In genomic region chr12:98123541-98123940, GRCm38 (mm10) we compare ENCODE assay signal across 16 mouse cellular contexts.
A peak's percentile ranks its signal among the peaks of the same experiment; 100 is the strongest.
DNase-seq lines count a peak whose midpoint lies in the region; ATAC-seq and TF ChIP-seq lines count a peak whose summit lies in the region.
"Had no signal": no experiment of that assay in that cellular context is flagged by ENCODE, and none has a peak within 500 bp of the region (broad histone marks: within the 10 kb centered on the region; RNA-seq: fewer than 3 reads in every experiment).

No protein-coding gene starts in this region.

- WGBS in forebrain, embryonic 14.5 days, result 26% methylated on average over 3 of the region's 3 CpGs
- WGBS in forebrain, embryonic 10.5 days, result 83% methylated on average over 3 of the region's 3 CpGs
- WGBS in forebrain, embryonic 16.5 days, result 23% methylated on average over 3 of the region's 3 CpGs
- WGBS in intestine, embryonic 16.5 days, result 75% methylated on average over 3 of the region's 3 CpGs
- WGBS in stomach, postnatal 0 days, result 74% methylated on average over 3 of the region's 3 CpGs

- no peak overlapping the region for H3K4me3 ChIP-seq in forebrain, embryonic 14.5 days (ENCODE audit: low read depth, low read length)
- H3K4me3 ChIP-seq in forebrain, embryonic 10.5 days, result no peak overlapping the region
- no peak overlapping the region for H3K4me3 ChIP-seq in forebrain, embryonic 16.5 days (replicated peaks; ENCODE audit: low read length)
- H3K4me3 ChIP-seq in intestine, embryonic 16.5 days (ENCODE audit: low read length), result no peak overlapping the region
- no peak overlapping the region for H3K4me3 ChIP-seq in stomach, postnatal 0 days (ENCODE audit: low read depth, low read length)
- H3K4me3 ChIP-seq: embryonic facial prominence, embryonic 10.5 days; embryonic facial prominence, embryonic 12.5 days had no signal

- H3K27me3 ChIP-seq in forebrain, embryonic 14.5 days (replicated peaks; ENCODE audit: control insufficient read depth, insufficient read depth, low read length), result no peaks in the 10 kb centered on the region
- H3K27me3 ChIP-seq in forebrain, embryonic 10.5 days (ENCODE audit: poor library complexity, severe bottlenecking), result no peaks in the 10 kb centered on the region
- no peaks in the 10 kb centered on the region for H3K27me3 ChIP-seq in forebrain, embryonic 16.5 days (replicated peaks; ENCODE audit: control insufficient read depth, insufficient read depth, low read length)
- no peaks in the 10 kb centered on the region for H3K27me3 ChIP-seq in intestine, embryonic 16.5 days (replicated peaks; ENCODE audit: control insufficient read depth, insufficient read depth, low read length)
- H3K27me3 ChIP-seq in stomach, postnatal 0 days (ENCODE audit: control insufficient read depth, insufficient read depth, low read length), result no peaks in the 10 kb centered on the region
- H3K27me3 ChIP-seq: embryonic facial prominence, embryonic 12.5 days had no signal

- ATAC-seq in forebrain, embryonic 14.5 days, result peak; percentile 90
- ATAC-seq in forebrain, embryonic 16.5 days, result peak; percentile 76
- ATAC-seq in intestine, embryonic 16.5 days, result no peak
- ATAC-seq in stomach, postnatal 0 days (ENCODE audit: low FRiP score, low TSS enrichment), result no peak

- H3K36me3 ChIP-seq in forebrain, embryonic 14.5 days (ENCODE audit: control insufficient read depth, insufficient read depth, low read length), result no peaks in the 10 kb centered on the region
- H3K36me3 ChIP-seq in forebrain, embryonic 10.5 days (replicated peaks), result no peaks in the 10 kb centered on the region
- H3K36me3 ChIP-seq in forebrain, embryonic 16.5 days (ENCODE audit: control insufficient read depth, insufficient read depth), result no peaks in the 10 kb centered on the region
- no peaks in the 10 kb centered on the region for H3K36me3 ChIP-seq in intestine, embryonic 16.5 days (ENCODE audit: control insufficient read depth, insufficient read depth, low read length)
- no peaks in the 10 kb centered on the region for H3K36me3 ChIP-seq in stomach, postnatal 0 days (ENCODE audit: control insufficient read depth, insufficient read depth, low read length)
- H3K36me3 ChIP-seq: embryonic facial prominence, embryonic 10.5 days; embryonic facial prominence, embryonic 12.5 days had no signal

- TF ChIP-seq CTCF in brain, embryonic 14.5 days (IDR thresholded peaks at IDR 0.05; ENCODE audit: borderline replicate concordance, extremely low read depth, insufficient read depth, insufficient read length), result no peak
- TF ChIP-seq CTCF in stomach, postnatal 0 days (IDR thresholded peaks at IDR 0.05; ENCODE audit: low read depth), result no peak

- H3K4me1 ChIP-seq in forebrain, embryonic 14.5 days (ENCODE audit: control insufficient read depth, insufficient read depth, low read length), result no peaks in the 10 kb centered on the region; the same call in 1 of the 2 replicates
- no peaks in the 10 kb centered on the region for H3K4me1 ChIP-seq in forebrain, embryonic 10.5 days
- H3K4me1 ChIP-seq in forebrain, embryonic 16.5 days (replicated peaks; ENCODE audit: control insufficient read depth, insufficient read depth, low read length), result no peaks in the 10 kb centered on the region
- H3K4me1 ChIP-seq in intestine, embryonic 16.5 days (ENCODE audit: control insufficient read depth, insufficient read depth, low read length), result no peaks in the 10 kb centered on the region
- no peaks in the 10 kb centered on the region for H3K4me1 ChIP-seq in stomach, postnatal 0 days (replicated peaks; ENCODE audit: control insufficient read depth, insufficient read depth)
- H3K4me1 ChIP-seq: embryonic facial prominence, embryonic 10.5 days; embryonic facial prominence, embryonic 12.5 days had no signal

- H3K9me3 ChIP-seq in forebrain, embryonic 14.5 days (replicated peaks; ENCODE audit: control insufficient read depth, low read length), result no peaks in the 10 kb centered on the region
- no peaks in the 10 kb centered on the region for H3K9me3 ChIP-seq in forebrain, embryonic 10.5 days
- no peaks in the 10 kb centered on the region for H3K9me3 ChIP-seq in forebrain, embryonic 16.5 days (ENCODE audit: control insufficient read depth, low read length)
- no peaks in the 10 kb centered on the region for H3K9me3 ChIP-seq in intestine, embryonic 16.5 days (ENCODE audit: control insufficient read depth, low read length)
- H3K9me3 ChIP-seq in stomach, postnatal 0 days (ENCODE audit: control insufficient read depth, low read length), result no peaks in the 10 kb centered on the region
- H3K9me3 ChIP-seq: embryonic facial prominence, embryonic 10.5 days; embryonic facial prominence, embryonic 12.5 days had no signal

- no peak overlapping the region for H3K4me2 ChIP-seq in forebrain, embryonic 14.5 days (ENCODE audit: low read length)
- H3K4me2 ChIP-seq in forebrain, embryonic 16.5 days (ENCODE audit: low read length), result no peak overlapping the region
- no peak overlapping the region for H3K4me2 ChIP-seq in intestine, embryonic 16.5 days (ENCODE audit: low read depth, low read length)
- H3K4me2 ChIP-seq in stomach, postnatal 0 days (replicated peaks; ENCODE audit: low read depth), result no peak overlapping the region
- H3K4me2 ChIP-seq: embryonic facial prominence, embryonic 12.5 days had no signal

- H3K9ac ChIP-seq in forebrain, embryonic 14.5 days (ENCODE audit: low read length), result no peak overlapping the region
- no peak overlapping the region for H3K9ac ChIP-seq in forebrain, embryonic 16.5 days (replicated peaks; ENCODE audit: low read depth, low read length)
- H3K9ac ChIP-seq in intestine, embryonic 16.5 days (ENCODE audit: low read depth, low read length), result no peak overlapping the region
- no peak overlapping the region for H3K9ac ChIP-seq in stomach, postnatal 0 days (ENCODE audit: low read length)
- H3K9ac ChIP-seq: embryonic facial prominence, embryonic 12.5 days had no signal

- no peak for TF ChIP-seq EP300 in stomach, postnatal 0 days (optimal IDR thresholded peaks at IDR 0.05)

- H3K27ac ChIP-seq in forebrain, embryonic 14.5 days (ENCODE audit: low read depth, low read length), result no peak overlapping the region
- no peak overlapping the region for H3K27ac ChIP-seq in forebrain, embryonic 10.5 days
- H3K27ac ChIP-seq in forebrain, embryonic 16.5 days (ENCODE audit: low read length), result no peak overlapping the region
- H3K27ac ChIP-seq in intestine, embryonic 16.5 days (ENCODE audit: low read length), result no peak overlapping the region
- H3K27ac ChIP-seq in stomach, postnatal 0 days (replicated peaks), result no peak overlapping the region
- H3K27ac ChIP-seq: embryonic facial prominence, embryonic 10.5 days; embryonic facial prominence, embryonic 12.5 days had no signal

- TF ChIP-seq POLR2A in brain, embryonic 14.5 days (IDR thresholded peaks at IDR 0.05; ENCODE audit: borderline replicate concordance, extremely low read depth, insufficient read depth, insufficient read length, poor library complexity, severe bottlenecking), result no peak

- DNase-seq in forebrain, embryonic 14.5 days (ENCODE audit: low spot score), result peak; percentile 48
- no peak for DNase-seq in forebrain, embryonic 10.5 days (ENCODE audit: extremely low spot score, low spot score)
- peak; percentile 75 for DNase-seq in brain, embryonic 14.5 days (ENCODE audit: low read depth)
- no peak for DNase-seq in stomach, postnatal 0 days (ENCODE audit: low spot score)
- DNase-seq: adrenal gland, adult 2 months; adrenal gland, postnatal 10 days; adrenal gland, postnatal 25 days; cerebellum, adult 11-12 months; cerebellum, adult 2 months; cerebellum, adult 9-10 months; cerebellum, postnatal 10 days; cerebellum, postnatal 25 days had no signal

Comparison
In these comparisons a context has a peak if more than half of its experiments do, and no peak if none do; other contexts are left out.
1. DNase-seq: peak in forebrain, embryonic 14.5 days (single experiment) and brain, embryonic 14.5 days (single experiment); none in forebrain, embryonic 10.5 days (single experiment) and stomach, postnatal 0 days (single experiment).
2. ATAC-seq: peak in forebrain, embryonic 14.5 days (single experiment) and forebrain, embryonic 16.5 days (single experiment); none in intestine, embryonic 16.5 days (single experiment) and stomach, postnatal 0 days (single experiment).